Mouse (Mus musculus) right cerebral cortex, adult 18-20 months (tissue): ENCODE data around the gene Svs1.
A peak's percentile ranks its signal among the peaks of the same experiment; 100 is the strongest.

Experiments used
- DNase-seq: peaks from one replicate; pipeline ENCODE4 v3.0.0; 2022; ENCODE audit warnings: mixed read lengths

Gene Svs1

DNA sequence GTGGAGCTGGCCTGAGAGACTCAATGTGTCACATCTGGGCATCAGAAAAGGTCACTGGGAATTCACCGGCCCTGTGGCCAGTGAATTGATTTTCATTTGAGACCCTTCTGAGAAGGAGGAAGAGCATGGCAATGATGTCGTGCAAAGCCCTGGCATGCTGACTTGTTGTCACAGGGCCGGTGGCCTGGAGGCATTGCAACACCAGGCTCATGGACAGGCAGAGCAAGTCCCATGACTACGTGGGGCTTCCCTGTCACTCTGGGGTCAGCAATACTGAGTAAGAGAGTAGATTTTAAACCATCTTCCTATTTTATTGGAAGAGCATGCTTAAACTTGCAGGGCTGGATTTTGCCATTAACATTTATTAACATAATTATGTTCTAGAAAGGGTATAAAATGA lies 26.4 kb downstream of the Svs1 start:
- DNase-seq: no peak

DNA sequence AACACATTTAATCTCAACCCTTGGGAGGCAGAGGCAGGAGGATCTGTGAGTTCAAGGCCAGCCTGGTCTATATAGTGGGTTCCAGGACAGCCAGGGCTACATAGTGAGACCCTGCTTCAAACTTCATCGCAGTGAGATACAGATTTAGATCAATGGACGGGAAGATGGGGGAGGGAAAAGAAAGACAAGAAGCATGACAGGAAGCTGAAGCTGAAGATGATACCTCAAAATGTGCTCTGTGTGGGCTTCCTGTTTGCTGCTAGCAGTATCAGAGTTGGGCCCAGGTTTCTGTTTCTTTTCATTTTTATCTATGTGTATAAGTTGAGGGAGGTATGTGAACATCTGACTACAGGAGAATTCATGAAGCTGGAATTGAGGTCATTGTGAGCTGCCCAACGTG lies 26.8 kb downstream of the Svs1 start:
- no peak for DNase-seq

DNA sequence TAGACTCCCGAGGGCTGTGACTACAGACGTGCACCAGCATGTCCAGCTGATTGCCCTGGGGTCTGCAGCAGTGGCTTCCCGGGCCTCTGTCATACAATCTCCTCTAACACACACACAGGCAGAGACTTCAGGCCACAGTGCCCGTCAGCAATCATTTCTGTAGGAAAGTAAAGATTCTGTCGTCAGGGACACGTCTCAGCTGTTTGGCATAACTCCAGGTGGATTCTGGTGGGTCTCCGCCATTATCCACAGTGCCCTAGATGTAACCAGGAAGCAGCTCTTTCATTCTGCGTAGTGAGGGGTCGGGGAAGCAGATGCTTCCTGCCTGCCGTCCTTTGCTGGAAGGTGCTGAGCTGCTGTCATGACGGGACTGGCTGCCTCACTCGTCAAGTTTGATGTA lies 30.5 kb downstream of the Svs1 start:
- no peak for DNase-seq

DNA sequence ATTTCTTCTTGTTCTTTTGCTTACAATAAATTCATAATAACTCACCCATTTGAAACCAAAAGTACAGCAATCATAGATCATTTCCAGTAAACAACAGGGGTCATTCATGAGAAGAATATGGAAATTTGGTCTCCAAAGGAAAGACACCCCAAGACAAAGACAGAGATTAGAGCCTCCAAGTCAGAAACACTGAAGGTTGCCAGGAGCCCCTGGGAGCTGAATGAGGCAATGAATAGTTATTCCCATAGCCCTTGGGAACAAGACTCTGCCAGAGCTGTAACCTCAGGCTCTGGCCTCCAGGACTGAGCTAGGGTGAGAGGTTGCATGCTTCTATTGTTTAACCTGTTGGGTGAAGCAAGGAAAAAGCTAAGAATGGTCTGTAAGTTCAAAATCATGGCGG lies 32.7 kb downstream of the Svs1 start:
- DNase-seq: no peak

DNA sequence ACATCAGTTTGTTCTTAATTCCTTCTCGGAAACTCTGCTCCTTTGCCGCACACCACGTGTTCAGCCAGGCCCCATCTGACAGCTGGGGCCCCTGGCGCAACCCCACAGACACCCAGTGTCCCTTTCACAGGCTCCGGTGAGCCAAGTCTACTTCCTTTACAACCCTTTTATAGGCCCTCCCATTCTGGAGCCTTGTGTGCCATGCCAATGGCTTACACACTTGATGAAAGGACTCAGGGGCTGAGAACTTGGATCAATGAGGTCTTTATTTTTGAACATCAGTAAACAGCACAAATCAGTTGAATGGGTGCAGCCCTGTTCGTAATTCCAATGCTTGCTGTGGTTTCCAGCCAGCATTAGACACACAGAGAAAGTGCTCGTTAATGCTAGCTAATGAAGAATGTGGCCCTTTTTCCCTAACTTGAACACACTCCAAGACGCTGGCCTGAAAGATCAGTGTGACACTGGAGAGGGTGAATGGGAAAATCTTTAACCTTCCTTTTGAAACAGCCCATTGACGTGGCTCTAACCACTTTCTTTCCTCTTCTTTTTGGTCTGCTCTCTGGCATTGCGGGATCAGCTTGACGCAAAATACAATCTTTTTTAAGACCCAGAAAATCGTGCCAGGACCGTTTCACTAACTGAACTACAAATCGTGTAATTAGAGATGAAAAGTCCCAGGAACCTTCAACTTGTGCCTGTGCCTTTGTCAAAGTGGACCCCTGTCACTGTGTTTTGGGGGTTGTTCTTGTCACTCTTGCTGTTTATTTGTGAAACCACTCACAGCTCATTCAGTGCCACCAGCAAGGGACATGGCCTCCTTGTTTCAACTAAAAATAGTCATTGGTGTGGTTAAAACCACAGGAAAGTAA lies 34.7 kb downstream of the Svs1 start:
- DNase-seq: peak; percentile 62

DNA sequence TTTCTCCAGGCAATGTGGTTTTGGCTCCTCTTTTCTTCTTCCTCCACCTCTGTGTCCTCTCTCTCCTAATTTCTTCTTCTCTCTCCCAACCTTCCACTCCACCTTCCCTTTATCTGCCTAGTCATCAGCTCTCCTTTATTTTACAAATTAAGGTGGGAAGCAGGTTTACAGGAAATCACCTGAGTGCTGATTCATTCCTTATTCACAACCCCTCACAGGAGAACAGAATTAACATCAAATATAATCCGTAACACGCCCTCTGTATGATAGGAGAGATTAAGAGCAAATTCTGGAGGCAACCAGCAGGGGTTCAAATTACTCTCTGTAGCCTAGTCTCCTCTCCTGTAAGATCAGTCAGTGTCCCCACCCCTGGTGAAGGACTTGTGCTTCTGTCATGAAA lies 35.7 kb downstream of the Svs1 start:
- no peak for DNase-seq

DNA sequence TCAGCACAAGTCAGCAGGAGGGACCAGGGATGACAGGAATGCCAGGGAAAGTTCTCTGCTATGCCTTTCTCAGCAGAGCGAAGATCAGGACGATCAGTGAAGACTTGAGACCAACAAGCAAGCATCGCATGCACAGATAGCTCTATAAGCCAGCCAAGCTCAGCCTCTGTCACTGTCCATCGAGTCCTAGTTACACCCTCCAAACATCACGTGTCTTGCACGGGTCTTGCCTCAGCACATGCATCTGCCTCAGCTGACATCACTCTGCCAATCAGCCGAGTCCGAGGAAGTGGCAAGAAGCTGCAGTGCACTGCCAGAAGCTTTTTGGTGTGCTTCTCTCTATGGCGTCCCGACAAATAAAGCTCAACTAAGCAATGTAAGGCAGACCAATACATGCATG lies 36.7 kb downstream of the Svs1 start:
- DNase-seq: no peak

DNA sequence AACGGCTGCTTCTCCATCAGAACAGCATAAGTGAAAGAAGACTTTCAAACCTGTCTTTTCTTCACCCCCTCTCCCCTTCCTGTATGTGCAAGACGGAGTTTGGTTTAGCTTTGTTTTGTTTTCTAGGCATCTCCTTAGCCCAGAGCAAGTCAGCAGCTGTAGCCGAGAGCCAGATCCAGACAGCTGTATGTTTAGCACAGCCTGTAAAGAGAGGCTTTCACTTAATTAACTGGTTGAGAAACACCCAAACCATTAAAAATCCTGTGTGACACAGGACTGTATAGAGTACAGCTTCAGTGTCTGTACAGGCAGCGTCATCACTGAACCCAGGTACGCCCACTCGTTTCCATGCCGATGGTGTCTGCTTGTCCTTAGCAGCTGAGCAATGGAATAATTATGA lies 38.6 kb downstream of the Svs1 start:
- DNase-seq: no peak

DNA sequence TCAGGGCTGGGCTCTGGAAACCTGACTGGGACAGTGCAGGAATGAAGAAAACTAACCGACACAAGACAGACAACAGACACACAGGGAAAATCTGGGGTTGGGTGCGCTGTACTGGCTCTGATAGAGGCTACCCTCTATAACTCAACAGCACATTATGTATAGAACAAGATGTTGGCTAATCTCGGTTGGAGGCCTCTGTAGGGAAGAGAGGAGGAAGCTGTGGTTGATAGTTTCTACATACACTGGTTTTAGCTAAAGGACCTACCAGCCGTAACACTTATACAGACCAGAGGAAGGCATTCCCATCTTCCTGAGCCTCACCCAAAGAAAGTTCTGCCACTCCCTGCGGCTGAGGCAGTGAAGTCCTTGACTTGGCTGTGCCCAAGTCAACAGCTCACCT lies 39.8 kb downstream of the Svs1 start:
- DNase-seq: no peak

DNA sequence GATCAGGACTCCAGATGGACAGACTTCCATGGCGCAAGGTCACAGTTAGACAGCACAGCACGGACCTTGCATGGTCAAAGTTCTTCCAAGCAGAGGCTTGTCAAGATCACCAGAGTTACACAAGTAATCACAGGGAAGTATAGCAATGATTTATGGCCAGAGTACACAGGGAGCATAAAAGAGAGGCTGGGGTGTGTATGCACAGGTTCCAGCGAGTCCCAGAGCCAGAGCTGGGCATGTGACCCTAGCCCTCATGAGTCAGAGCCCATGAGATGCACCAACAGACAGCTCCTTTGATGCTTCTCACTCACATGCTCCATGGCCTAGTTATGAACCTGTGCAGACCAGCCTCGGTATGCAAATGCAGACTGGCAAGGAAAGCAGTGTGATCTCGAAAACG lies 41.4 kb downstream of the Svs1 start:
- no peak for DNase-seq

DNA sequence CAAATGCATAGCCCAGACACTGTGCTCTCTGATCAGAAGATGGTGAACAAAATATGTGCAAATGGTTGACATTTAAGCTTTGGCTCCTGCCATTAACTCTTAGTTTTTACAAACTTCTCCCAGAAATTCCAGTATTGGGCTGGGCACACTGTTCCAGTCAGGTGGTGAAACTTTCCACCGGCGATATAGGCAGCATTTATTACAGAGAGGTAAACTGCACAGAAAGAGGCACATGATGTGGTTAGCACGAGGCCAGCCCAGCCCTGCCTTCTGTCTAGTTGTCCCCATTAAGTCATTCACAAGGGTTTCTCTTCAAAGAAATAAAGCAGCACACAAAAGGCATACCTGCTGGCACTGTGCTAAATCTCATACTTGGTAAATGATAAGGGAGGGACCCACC lies 42.0 kb downstream of the Svs1 start:
- DNase-seq: no peak

DNA sequence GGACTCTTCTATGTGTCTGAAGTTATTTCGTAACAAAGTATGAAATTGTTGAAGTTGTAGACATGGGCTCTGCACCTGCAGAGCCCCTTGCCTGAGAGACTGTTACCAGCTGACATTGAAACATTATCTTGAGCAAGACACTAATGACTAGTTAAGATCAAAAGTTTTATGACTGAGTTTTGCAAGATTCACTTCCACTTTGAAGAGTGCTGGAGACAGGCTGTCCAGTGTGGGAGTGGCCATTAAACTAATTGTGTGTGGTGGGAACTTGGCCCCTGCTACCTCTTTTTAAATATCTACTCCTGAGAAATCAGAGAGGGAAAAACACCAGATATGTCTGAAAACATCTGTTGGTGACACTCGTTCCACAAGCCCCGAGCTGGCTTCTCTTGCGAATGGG lies 44.6 kb downstream of the Svs1 start:
- DNase-seq: no peak

DNA sequence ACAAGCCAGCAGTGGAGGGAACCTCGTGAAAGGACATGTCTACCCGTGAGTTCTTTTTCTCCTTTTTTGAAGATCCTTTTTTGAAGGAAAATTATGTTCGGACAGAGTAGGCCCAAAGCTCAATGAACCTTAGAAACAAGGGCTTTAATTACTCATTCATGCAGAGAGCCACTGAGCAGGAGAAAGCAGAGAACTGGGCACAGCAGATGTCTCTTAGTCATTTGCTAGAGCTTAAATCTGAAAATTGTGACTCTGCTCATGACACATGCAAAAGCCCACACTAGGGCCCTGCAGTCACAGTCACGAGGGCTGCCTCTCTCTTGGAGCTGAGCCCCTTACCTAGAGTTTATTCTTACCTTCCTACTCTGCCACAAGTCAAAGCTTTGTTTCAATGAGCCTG lies 46.1 kb downstream of the Svs1 start:
- no peak for DNase-seq

DNA sequence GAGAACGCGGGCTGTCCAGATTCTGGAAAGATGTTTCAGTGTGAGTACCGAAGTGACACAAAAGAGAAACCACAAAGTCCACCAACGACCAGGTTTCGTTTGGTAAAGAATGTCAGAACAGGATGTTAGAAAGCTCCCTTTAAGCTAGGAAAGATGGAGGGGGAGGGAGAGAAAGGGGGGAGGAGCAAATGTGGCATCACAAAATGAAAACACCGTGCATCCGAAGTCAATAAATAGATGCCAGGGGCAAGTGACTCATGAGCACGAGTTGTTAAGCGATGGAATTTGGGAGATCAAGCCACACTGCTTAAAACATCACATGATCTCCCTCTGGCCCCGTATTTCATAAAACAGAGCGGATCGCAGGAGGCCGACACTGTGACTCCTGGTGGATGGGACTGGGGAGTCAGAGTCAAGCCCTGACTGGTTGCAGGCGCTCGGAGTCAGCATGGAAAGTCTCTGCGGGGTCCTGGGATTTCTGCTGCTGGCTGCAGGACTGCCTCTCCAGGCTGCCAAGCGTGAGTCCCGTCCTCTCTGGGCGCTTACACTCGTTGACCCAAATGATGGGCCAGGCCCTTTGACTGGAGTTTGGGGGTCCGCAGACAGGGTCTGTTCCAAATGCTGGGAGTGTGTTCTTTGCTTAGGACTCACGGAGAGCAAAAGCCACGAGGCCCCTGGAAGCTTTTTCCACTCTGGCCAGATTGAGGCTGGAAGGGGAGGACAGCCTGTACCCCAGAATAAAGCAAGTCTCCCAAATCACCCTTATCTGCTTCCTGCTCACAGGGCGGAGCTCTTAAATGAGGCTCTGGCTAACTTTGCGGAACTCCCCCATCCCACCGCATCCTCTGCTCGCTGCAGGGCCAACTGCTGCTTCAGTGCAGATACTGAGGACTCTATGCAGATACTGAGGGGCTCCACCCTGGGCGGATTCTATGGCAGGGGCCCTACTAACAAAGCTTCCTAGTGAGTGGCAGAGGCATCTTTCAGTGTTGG lies 49.9 kb downstream of the Svs1 start, which contains the start of gene Gpnmb:
Gene Gpnmb, plus strand, starts transcription at position 272 of the 993 bp plus-strand sequence.
- DNase-seq: no peak

DNA sequence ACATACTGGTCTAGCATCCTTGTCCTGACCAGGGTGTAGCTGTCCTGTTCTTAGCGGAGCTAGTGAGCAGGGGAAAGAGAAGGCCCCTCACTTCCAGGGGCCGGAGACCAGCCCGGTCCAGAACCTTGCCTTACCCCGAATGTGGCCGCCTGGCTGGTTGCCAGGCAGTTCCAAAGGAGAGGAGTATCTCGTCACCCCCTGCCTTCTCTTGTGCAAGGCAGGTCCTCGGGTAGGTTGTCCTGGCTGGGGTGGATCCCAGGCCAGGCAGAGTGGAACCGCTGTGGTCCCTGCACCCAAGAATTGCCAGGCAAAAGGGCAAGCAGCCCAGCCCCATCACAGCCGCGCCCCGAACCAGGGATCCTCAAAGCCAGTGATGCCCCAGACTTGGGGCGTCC lies 50.6 kb downstream of the Svs1 start:
- DNase-seq: no peak

DNA sequence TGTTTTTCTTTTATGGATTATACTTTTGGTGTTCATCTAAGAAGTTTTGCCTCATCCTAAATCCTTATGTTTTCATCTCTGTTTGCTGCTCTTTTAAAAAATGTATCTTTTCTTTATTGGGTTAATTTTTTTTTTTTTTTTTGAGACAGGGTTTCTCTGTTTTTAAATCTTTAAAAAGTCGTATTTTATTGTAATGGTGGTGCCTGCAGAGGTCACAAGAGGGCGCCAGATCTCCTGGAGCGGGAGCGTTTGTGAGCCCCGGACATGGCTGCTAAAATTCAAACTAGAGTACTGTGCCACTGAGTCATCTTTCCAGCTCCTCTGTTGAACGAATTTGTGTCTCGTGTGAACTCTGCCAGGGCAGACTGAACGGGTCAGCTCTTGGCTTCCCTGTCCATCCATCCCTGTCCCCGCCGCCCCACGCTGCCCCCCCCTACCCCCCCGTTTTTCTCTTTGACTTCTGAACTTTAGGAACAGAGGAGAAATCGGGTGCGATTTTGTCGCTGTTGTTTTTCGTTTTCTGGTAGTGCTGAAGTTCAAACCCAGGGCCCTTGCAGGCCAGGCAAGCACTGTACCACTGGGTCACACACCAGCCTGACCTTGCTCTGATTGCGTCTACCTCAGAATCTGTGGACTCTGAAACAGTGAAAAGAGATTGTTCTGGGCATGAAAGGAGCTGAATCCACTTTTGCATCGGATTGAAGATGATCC lies 53.0 kb downstream of the Svs1 start:
- DNase-seq: peak; percentile 55
